ENCODE assay signal across 17 mouse cellular contexts in the genomic region with DNA sequence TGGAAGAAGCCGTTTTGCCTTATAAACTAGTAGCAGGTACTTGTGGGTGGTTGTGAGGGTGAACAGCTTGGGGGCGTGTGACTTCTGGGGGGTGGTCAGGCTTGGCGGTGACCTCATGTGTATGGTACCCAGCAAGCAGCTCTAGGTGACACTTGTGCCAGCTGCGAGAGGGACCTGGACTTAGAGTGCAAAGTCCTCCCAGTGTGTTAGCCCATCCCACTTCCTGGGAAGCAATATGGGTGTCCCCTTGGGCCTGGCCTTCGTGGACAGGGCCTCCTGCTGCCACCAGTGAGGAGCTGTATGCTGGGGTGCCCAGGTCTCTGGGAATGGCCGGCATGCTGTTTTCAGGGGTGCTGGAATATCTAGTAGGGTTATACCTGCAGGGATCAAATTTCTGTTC. TPM values are rescaled to one million over a fixed set of nuclear protein-coding genes. Genes with fewer than 3 reads are reported as not detected.
DNase-seq lines count a peak whose midpoint lies in the region; ATAC-seq lines count a peak whose summit lies in the region.
"Had no signal": no experiment of that assay in that cellular context is flagged by ENCODE, and none has a peak within 500 bp of the region (broad histone marks: within the 10 kb centered on the region; RNA-seq: fewer than 3 reads in every experiment).

No protein-coding gene starts in this region.

- ATAC-seq in kidney, embryonic 16.5 days (ENCODE audit: low FRiP score, low TSS enrichment) = no peak
- ATAC-seq in intestine, embryonic 15.5 days = 0 out of 2 replicates have a peak, but pooled peaks have one; percentile 9
- ATAC-seq in liver, embryonic 15.5 days (ENCODE audit: insufficient read depth) = no peak

- WGBS in kidney, embryonic 16.5 days = 67% methylated on average over 6 of the region's 6 CpGs
- WGBS in intestine, embryonic 15.5 days = 67% methylated on average over 6 of the region's 6 CpGs
- 62% methylated on average over 6 of the region's 6 CpGs for WGBS in liver, embryonic 15.5 days (ENCODE audit: insufficient replicate concordance)

- H3K4me2 ChIP-seq in kidney, embryonic 16.5 days (replicated peaks; ENCODE audit: low read depth, low read length) = no peak overlapping the region
- peak overlapping the region; percentile 46; the same call in 1 of the 2 replicates for H3K4me2 ChIP-seq in intestine, embryonic 15.5 days (replicated peaks)
- H3K4me2 ChIP-seq in liver, embryonic 15.5 days = peak overlapping the region; percentile 51
- H3K4me2 ChIP-seq: embryonic facial prominence, embryonic 12.5 days; hindbrain, embryonic 13.5 days; lung, embryonic 15.5 days; midbrain, embryonic 11.5 days had no signal

- no peak overlapping the region for H3K27ac ChIP-seq in kidney, embryonic 16.5 days (ENCODE audit: low read length)
- no peak overlapping the region for H3K27ac ChIP-seq in intestine, embryonic 15.5 days
- no peak overlapping the region for H3K27ac ChIP-seq in liver, embryonic 15.5 days (replicated peaks)
- H3K27ac ChIP-seq: hindbrain, embryonic 13.5 days; lung, embryonic 15.5 days had no signal

- no peaks in the 10 kb centered on the region for H3K36me3 ChIP-seq in kidney, embryonic 16.5 days (ENCODE audit: insufficient read depth, low read length)
- no peaks in the 10 kb centered on the region for H3K36me3 ChIP-seq in intestine, embryonic 15.5 days
- H3K36me3 ChIP-seq in liver, embryonic 15.5 days (replicated peaks) = peaks cover 25% of the 10 kb centered on the region
- H3K36me3 ChIP-seq: embryonic facial prominence, embryonic 12.5 days; hindbrain, embryonic 13.5 days; lung, embryonic 15.5 days had no signal

- no peak overlapping the region for H3K9ac ChIP-seq in kidney, embryonic 16.5 days (replicated peaks; ENCODE audit: low read length)
- no peak overlapping the region for H3K9ac ChIP-seq in intestine, embryonic 15.5 days
- no peak overlapping the region for H3K9ac ChIP-seq in liver, embryonic 15.5 days
- H3K9ac ChIP-seq: embryonic facial prominence, embryonic 12.5 days; hindbrain, embryonic 13.5 days; lung, embryonic 15.5 days had no signal

- no peaks in the 10 kb centered on the region for H3K27me3 ChIP-seq in kidney, embryonic 16.5 days (ENCODE audit: insufficient read depth, low read length)
- H3K27me3 ChIP-seq in intestine, embryonic 15.5 days (replicated peaks) = no peaks in the 10 kb centered on the region
- H3K27me3 ChIP-seq in liver, embryonic 15.5 days = no peaks in the 10 kb centered on the region
- H3K27me3 ChIP-seq: lung, embryonic 15.5 days had no signal

- no peak overlapping the region for H3K4me3 ChIP-seq in kidney, embryonic 16.5 days (ENCODE audit: low read length)
- H3K4me3 ChIP-seq in intestine, embryonic 15.5 days (replicated peaks) = no peak overlapping the region
- H3K4me3 ChIP-seq in liver, embryonic 15.5 days (replicated peaks) = peak overlapping the region; percentile 55
- H3K4me3 ChIP-seq: embryonic facial prominence, embryonic 12.5 days; hindbrain, embryonic 13.5 days; lung, embryonic 15.5 days had no signal

- no peaks in the 10 kb centered on the region for H3K9me3 ChIP-seq in kidney, embryonic 16.5 days (ENCODE audit: low read length)
- no peaks in the 10 kb centered on the region for H3K9me3 ChIP-seq in intestine, embryonic 15.5 days
- H3K9me3 ChIP-seq in liver, embryonic 15.5 days (replicated peaks) = no peaks in the 10 kb centered on the region
- H3K9me3 ChIP-seq: embryonic facial prominence, embryonic 12.5 days; hindbrain, embryonic 13.5 days; lung, embryonic 15.5 days had no signal

- peaks cover 32% of the 10 kb centered on the region for H3K4me1 ChIP-seq in kidney, embryonic 16.5 days (ENCODE audit: insufficient read depth, low read length)
- peaks cover 45% of the 10 kb centered on the region for H3K4me1 ChIP-seq in intestine, embryonic 15.5 days (replicated peaks)
- H3K4me1 ChIP-seq in liver, embryonic 15.5 days (replicated peaks) = peaks cover 46% of the 10 kb centered on the region

- peak; percentile 55 to 82 for DNase-seq in adrenal gland, adult (ENCODE audit: inconsistent age in 2 of 2, low spot score in 1 of 2)
- DNase-seq in adrenal gland, adult 18-20 months (ENCODE audit: low spot score in 2 of 2) = no peak
- DNase-seq in kidney, postnatal 25 days = peak; percentile 49 to 81
- DNase-seq in right cerebral cortex, postnatal 14 days = no peak
- no peak for DNase-seq in yolk sac, embryonic 10.5 days (ENCODE audit: low spot score)
- DNase-seq: adrenal gland, postnatal 25 days; cerebellum, postnatal 25 days; heart, adult 18-20 months; thymus, postnatal 4 days had no signal

RNA-seq across cellular contexts. Expression of a gene that starts 5.0 kb away (rescaled TPM):
- 100 to 1,000 TPM; 161 to 218 TPM for total RNA-seq in adrenal gland, adult 18-20 months (2021)
- polyA plus RNA-seq in kidney, embryonic 16.5 days (2015; fragmentation: Nextera tagmentation; extraction: Ambion mirVana) = 3.2 and 3.6 TPM in 2 replicates
- 3.8 and 5.7 TPM in 2 replicates for polyA plus RNA-seq in intestine, embryonic 15.5 days (2015; fragmentation: Nextera tagmentation; extraction: Ambion mirVana)
- polyA plus RNA-seq in liver, embryonic 15.5 days (2015; fragmentation: Nextera tagmentation; extraction: Ambion mirVana) = 41.2 and 49.7 TPM in 2 replicates

RNA-seq across cellular contexts. Expression of a gene that starts 7.6 kb away (rescaled TPM):
- total RNA-seq in adrenal gland, adult 18-20 months (2021) = 1 to 10 TPM; 6.2 to 8.6 TPM
- polyA plus RNA-seq in kidney, embryonic 16.5 days (2015; fragmentation: Nextera tagmentation; extraction: Ambion mirVana) = 2.3 and 2.5 TPM in 2 replicates
- polyA plus RNA-seq in intestine, embryonic 15.5 days (2015; fragmentation: Nextera tagmentation; extraction: Ambion mirVana) = 1.9 TPM in 2 replicates
- polyA plus RNA-seq in liver, embryonic 15.5 days (2015; fragmentation: Nextera tagmentation; extraction: Ambion mirVana) = not detected in 2 replicates
- total RNA-seq: heart, adult 18-20 months had no signal
- polyA plus RNA-seq: heart, postnatal 0 days had no signal

RNA-seq across cellular contexts. Expression of a gene that starts 44.2 kb away (rescaled TPM):
- total RNA-seq in adrenal gland, adult 18-20 months (2021) = 10 to 100 TPM; 51.7 to 57.8 TPM
- 13.6 and 14.1 TPM in 2 replicates for polyA plus RNA-seq in kidney, embryonic 16.5 days (2015; fragmentation: Nextera tagmentation; extraction: Ambion mirVana)
- 19.2 and 22.5 TPM in 2 replicates for polyA plus RNA-seq in intestine, embryonic 15.5 days (2015; fragmentation: Nextera tagmentation; extraction: Ambion mirVana)
- 11.5 and 12.4 TPM in 2 replicates for polyA plus RNA-seq in liver, embryonic 15.5 days (2015; fragmentation: Nextera tagmentation; extraction: Ambion mirVana)

Comparison
In these comparisons a context has a peak if more than half of its experiments do, and no peak if none do; other contexts are left out.
1. DNase-seq: peak in adrenal gland, adult (2 of 2) and kidney, postnatal 25 days (2 of 2); none in adrenal gland, adult 18-20 months (0 of 2), right cerebral cortex, postnatal 14 days (single experiment) and yolk sac, embryonic 10.5 days (single experiment).